Mouse (Mus musculus) kidney, adult 9 months (tissue): ENCODE data around the gene Dohh.

Experiments
- DNase-seq: peaks from one replicate; pipeline ENCODE4 v3.0.0; 2022

Dohh gene

DNA sequence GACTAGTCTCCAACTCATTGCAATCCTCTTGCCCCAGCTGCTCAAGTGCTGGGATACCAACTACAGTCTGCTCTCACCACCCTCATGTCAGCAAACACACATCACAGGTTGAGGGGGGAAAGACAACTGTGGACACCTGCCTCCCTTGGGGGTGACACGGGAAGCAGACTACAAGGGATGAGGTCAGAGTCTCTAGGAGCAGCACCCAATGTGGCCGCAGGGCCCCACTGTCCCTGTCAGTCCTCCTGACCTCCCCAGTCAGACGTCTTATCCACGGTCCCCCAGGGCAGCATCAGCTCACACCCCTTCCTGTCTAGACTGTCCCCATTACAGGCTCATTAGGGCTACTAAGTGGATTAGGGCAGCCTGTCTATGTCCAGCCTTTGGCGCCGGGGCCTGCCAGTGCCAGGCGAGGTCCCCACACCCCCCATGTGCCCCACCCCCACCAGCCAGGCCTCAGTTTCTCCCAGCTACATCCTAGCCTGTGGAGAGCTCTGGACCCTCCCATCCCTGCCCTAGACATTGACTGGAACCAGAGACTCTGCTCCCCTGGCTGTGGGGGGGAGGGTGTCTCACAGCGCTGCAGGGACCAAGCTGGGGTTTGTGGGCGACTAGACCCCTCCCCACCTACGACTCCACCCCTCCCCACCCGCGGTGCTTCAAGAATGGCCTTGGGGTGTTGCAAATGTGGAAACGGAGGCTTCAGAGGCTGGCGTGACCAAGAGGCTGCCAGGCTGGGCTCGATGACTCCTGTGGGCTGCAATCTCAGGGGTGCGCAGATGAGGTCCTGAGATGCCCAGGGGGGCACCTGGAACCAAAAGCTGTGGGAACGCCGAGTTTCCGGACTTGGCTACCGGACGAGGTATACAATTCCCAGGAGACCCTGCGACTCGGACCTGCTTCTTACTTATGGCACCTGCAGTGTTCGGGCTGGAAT, 22.5 kb downstream of the Dohh start:
- peak; percentile 42 for DNase-seq

DNA sequence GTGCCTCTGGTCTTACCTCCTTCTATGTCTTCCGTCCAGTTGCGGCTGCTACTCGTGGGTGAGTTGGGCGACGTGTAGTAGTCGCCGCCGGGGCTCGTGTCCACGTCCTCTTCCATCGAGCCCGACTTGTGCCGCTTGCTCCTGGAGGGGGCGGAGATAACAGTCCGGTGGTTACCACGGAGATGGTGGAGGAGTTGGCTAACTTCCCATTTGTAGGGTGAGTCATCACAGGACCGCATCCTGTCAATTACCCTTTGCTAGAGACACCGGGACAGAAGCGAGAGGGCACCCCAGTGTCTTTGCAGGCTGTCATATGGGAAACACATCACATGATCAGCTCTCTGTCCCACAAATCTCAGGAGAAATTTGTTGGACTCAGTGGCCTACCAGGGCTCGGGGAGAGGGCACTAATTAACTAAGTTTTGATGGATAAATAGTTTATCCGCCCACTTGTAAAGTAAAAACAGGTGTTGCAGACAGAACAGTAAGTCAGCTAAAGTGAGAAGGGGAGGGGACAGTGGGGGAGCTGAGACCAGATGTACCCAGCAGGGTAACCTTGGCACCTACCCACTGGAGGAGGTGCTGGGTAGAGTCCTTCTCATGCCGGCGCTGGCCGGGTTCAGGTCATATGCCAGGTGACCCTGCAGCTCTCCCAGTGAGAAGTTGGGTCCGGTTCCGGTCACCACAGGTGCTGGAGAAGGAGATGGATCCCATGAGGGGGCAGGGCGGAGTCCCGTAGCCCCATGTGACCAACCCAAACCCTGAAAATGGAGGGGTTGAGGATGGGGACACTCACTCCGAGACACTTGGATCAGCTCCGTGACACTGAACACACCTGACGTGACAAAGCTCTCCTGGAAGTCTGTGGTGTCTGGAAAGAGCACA, 23.6 kb downstream of the Dohh start:
- peak; percentile 95 for DNase-seq

DNA sequence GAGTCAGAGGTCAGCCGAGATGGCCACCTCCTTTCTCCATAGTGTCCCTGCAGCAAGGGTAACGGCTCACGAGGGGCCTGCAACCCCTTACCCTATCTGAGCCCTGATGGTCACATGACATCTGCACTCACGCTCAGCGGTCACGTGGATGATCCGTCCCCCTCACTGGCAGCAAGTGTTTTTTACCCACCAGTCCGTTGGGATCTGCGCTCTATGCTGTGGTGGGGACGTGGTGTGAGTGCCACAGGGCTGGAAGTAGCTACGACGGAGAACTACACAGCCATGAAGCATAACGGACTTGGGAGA, 24.1 kb downstream of the Dohh start:
- DNase-seq = no peak

DNA sequence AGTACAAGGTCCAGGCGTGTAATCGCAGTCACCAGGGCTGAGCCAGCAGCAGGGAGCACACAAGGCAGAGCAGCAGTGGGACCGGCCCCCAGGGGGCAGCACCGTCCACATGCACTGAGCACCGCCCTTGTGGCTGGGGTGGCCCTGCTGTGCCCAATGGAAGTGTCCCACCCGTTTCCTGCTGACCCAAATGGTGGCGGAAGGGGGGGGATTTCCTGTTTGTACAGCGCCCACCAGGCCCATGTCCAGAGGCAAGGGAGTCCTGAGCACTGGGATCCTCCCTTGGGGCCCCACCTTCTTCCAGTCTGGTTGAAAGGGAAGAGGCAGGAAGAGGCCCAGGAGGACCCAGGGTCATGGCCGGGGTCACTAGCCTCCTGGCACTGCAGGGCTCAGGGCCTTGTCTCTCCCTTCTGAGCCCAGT, 24.7 kb downstream of the Dohh start:
- DNase-seq = peak; percentile 95

DNA sequence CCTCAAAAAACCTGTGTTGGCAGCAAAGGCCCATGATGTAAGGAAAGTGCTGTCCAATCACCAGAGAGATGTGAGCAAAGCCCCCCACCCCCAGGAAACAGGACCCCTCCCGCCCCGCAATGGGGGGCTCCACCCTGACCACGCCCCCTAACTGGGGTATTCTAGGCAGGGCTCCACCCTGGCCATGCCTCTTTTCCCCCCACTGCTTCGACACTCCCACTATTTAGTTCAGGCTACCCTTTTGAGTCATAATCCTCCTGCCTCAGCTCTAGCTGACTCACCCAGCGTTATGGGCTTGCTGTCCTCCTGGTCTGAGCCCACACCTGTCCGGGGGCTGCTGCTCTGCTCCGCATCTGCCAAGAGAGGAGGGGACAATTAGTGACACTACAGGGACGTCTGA, 25.1 kb downstream of the Dohh start:
- no peak for DNase-seq

DNA sequence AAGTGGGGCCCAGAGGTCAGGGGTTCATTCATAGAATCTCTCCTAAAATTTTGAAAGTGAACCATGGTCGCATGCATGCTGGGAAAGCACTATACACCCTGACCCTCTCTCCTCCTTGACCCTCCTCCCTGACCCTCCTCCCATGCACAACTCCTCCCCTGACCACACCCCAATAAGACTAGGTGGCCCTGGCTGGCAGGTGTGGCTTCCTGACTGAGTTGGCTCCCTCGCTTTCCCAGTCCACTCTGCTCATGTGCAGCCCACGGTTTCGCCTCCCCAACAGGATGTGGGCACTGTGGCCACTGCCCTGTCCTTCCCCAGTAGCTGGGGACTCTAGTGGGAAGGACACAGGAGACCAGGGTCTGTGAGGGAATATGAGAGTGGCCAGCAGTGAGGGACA, 26.1 kb downstream of the Dohh start:
- DNase-seq = peak; percentile 76

DNA sequence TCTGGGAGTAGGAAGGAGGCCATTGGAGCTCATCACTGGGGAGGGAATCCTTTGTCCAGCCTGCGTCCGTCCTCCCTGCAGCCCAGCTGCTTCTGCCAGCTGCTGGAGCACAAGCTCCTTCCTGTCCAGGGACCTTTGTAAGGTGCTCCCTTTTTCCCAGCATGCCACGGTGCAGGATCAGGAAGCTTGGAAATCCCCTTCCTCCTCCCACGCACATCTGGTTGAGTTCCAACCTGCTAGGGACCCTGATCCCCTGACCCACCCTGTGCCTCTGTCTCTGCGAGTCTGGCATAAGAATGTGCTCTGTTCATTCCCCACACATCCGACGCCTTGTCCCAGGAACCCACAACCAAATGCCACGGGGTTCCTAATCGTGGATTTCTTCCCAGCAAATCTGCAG, 26.8 kb downstream of the Dohh start:
- peak; percentile 69 for DNase-seq

DNA sequence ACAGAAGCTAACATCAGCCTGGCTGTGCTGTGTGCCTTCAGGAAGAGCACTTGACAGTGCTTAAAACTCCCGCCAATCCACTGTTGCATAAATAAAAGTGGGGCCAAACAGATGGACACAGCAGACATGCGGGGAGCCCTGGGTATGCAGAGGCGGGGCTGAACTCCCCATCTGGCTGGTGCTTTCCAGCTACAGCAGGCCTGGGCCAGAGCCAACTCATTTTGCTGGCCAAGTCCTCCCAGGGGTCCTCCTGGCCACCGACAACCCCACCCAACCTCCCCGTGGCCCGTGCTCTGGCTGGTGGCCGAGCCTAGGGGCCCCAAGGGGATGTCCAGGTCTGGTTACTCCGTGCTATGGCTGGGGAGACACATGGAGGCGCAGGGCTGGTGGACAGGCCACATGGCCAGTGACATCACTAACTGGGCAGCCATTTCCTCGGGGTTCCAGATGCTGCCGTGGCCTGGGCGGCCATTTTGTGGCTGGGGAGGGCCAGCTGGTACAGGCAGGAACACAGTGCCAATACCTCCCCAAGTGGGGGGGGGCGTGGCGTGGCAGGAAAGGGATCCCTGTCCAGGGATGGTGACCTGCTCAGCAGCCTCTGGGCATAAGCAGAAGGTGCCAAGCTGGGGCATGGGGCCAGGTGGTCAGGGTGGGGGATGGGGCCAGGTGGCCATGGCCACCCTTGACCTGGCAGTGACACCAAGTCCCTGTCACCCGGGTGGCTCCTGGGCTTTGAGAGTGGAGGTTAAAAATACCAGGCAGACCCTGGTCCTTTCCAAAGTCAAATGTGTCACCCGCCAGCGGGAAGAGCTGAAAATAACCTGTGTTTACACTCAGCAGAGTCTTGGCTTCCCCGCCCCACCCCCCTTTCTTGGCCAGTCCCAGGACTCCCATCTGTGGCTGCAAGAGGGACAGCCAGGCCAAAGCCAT, 27.5 kb downstream of the Dohh start:
- DNase-seq = peak; percentile 92

DNA sequence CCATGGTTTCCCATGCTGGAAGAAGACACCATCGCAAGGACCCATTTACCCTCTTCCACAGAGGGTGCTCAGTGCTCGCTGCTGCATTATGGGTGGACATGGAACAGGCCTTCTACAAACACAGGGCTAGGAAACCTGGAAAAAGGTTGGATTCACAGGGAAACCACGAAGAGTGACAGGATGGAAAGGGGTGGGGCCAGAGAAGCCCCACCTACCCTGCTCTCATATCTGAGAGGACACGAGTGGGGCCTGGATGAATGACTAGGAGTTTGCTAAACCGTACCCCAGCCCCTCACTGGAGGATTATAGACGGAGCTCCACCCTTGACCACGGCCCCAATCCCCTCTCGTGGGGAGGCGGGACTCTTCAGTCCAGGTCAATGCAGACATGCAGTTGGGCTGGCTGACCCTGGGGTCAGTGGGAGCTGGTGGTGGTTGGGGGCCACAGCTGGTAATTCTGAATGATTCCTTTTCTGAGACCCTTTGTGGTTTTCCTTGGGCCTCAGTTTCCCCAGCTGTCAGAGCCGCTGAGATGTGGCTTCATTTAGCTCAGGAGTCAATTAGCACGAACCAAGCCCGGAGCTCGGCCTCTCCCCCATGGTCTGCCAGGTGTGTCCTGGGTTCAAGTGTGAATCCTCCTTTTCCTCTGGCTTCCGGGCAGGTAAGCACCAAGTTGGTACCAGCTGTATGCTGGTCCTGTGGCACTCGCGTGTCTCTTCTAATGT, 28.5 kb downstream of the Dohh start:
- DNase-seq = peak; percentile 48

DNA sequence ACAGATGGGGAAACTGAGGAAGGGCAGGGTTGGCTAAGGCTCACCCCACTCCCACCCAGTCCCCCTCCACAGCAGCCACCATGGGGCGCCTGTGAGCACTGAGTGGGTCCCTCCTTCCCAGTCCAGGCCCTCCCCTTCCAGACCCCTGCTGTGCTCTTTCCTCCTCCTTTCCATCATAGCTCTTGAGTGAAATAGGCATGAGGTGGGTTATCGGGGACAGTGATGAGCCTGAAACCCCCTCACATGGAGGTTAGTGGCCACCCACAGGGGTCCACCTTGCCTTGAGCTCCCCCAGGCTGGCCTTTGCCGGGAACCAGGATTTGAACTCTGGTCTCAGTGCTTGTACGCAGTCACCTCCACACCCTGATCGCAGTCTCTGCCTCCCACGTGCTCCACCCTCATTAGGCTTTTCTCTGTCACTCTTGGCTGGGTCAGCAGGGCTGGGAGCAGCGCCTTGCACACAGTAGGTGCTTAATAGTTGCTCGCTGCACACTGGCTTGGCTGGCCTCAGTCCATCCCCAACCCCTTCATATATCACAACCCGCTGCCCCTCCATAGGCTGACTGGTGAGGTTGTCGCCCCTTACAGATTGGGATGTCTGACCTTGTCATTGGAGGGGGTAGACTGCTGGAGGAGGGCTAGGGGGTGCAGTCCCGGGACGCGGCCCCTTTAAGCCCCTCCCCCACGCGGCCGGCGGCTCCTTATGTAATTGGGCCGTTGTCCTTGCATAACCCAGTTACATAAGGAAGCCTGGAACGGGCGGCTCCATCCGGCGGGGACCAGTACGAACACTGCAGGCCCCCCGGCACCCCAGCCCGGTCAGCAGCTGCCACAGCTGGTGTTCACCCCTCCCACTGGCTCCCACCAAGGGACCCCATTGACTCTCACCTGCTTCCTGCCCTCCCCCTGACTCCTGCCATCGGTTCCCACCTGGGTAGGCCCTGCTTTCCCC, 29.4 kb downstream of the Dohh start:
- peak; percentile 96 for DNase-seq

DNA sequence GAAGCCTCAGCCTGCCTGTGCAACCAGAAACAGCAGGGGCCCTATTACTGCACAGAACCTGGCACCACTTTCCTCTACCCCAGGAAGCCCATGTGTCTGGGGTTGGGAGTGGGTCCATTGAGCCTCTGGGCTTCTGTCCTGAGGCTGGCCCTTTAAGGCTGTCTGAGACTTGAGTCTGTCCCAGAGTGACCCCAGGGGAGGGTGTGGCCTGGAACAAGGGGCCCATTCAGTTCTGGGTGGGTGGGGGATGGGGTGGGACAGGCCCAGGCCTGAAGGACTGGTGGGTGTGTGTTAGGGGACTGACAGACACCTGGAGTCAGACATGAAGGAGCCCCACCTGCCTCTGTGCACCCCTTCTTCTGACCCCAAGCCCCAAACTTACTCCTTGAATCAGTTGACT, 30.5 kb downstream of the Dohh start:
- DNase-seq = peak; percentile 79

DNA sequence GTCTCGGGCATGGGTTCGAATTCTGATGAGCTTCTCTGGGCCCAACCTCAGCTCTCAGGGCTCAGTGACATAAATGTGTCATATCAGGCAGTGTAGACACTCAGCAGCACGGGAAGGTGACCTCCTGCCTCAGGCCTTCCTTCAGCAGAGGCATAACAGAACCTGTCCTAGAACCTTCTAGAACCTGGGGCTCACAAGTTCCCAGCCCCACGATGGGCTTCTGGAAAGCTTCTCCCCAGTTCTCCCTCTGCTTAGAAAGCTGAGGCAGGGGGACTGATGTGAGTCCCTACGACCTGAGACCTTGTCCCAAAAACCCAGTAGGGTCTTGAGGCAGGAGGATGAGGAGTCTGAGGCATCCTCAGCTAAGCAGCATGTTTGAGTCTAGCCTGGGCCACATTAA, 30.9 kb downstream of the Dohh start:
- DNase-seq = peak; percentile 40

DNA sequence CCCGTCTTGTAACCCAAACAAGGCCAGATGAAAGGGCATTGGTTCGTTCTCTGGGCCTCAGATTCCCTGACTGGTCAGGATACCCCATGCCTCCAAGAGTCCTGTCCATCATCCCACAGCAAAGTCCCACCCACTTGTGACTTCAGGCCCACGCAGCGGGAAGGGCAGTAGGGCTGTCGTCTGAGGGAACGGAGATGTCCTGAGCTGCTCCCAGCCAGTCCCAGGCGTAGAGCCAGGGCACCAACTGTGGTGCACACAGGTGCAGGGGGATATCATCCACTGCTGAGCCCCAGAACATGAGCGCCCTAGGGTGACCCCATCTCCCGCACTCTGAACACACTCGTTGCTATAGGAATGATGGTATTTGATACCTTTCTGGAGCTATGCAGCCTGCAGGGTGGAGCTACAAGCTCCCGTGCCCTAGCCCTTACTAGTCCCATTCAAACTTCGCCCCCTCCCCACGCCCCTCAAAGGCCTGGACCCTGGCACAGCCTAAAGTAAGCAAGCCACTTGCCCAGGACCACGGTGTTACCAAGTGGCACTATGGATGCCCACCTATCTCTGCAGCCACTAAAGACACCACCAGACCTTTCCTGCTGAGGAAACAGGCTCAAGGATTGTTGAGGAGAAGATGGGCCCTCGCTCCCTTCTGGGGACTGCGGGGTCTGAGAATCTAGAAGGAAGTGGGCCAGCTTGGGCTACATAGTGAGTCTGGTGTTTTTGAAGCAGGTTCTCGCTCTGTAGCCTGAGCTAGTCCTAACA, 31.5 kb downstream of the Dohh start:
- DNase-seq = peak; percentile 48

DNA sequence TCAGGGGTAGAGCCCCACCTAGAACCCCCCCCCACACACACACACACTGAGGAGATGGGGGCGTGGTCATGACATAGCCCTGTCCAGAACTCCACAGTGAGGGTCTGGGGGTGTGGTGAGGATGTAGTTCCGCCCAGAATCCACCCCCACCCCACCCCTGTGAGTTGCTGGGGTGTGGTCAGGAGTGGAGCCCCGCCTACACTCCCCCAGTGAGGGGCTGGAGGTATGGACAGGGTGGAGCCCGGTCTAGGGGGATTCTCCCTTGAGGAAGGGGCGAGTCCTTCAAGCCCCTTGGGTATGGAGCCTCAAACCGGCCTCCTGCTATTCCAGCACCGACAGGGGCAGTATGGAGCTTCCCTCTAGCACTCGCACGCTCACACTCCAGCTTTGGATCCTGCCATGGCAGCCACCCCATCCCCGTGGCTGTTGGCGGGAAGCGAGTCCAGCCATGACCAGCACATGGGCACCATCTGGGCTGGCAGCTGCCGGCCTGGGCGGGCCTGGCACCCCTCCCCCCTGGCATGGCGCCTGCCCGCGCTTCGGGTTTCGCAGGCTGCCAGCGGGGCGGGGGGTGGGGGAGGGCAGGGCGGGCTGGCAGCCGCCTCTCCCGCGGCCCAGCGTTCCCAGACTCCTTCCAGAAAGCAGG, 32.5 kb downstream of the Dohh start:
- peak; percentile 90 for DNase-seq

DNA sequence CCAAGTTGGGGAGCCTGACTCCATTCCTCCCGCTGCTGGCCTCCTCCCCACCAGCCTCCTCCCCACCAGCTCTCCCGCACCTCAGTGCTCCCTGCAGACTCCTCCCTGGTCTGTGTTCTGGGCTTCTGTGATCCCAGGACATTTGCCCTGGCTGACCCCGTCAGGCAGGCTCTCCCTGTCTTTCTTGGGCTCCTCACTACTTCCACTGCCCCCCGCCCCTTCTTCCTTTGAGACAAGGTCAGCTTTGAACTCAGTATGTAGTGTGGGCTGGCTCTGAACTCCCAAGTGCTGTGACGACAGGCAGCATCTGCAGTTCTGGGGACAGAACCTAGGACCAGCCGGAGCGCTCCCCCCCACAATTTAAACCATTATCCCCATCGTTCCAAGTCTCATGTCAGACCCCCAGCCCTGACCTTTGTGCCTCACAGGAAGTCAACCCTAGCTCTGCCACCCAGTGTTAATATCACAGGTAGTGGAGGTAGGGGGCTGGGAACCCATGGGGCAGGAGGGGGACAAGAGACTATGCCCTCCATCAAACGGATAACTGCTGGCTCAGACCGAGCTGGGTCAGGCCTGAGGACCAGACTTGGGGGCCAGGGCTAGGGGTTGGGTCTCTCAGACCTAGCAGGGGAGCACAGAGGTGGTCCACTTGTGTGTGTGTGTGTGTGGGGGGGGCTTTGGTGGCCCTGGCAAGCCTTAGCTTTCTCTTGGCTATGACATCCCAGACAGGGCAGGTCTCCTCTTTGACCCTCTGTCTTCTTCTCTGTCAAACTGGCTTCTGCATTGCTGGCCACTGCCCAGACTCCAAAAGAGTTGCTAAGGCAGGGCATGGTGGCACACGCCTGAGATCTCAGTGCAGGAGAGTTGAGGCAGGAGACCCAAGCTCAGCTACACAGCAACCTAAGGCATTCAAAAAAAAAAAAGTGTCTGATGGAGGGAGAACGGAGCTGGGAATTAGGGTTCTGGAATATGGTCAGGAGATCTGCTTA, 33.3 kb downstream of the Dohh start:
- DNase-seq = no peak

DNA sequence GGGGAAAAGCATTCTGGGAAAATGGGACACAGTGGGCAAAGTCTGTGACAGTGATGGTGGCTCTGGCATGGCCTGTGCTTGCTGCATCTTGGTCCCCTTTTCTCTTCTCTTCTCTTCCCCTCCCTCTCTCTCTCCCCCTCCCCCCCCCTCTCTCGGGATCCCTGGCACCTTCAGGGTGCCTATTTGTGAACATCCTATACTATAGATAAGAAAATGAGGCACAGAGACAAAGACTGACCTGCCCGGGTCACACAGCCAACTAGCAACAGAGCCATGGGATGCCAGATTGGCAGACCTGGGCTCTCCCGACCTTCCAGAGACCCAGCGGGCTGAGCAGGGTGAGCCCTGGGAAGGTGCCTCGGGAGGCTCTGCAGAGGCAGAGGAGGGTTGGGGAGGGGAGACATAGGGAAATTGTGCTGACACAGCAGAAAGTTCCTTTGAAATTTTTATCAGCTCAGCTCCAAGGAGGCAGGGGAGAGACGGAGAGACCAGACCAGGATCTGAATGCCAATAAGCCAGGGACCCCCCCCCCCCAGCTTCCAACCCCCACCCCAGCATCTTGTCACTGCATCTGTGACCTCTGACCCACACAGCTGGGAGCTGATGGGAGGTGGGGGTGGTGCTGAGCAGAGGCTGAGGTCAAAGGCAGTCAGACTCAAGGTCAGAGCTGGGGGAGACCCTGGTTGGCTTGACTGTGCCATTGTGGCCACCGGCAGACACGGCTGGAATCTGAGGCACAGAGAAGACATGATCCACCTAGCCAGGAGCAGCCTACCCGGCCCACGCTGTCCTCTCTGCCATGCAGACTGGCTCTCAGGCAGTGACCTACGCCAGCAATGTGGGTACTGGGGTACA, 34.2 kb downstream of the Dohh start:
- DNase-seq = no peak
